Mouse (Mus musculus) hindbrain, embryonic 16.5 days (tissue): Measurements from ENCODE around the gene Gm45021. TPM values are rescaled to one million over a fixed set of nuclear protein-coding genes. Genes with fewer than 3 reads are reported as not detected.

Source experiments
- ATAC-seq: fragments of 200-750 bp; cut with Nextera tagmentation; 2 replicates; pipeline ENCODE4 v1.8.0; 2017; ENCODE audit warnings: moderate TSS enrichment, moderate library complexity
- H3K27ac ChIP-seq: fragments of 300-500 bp; sonication (generic); 2 replicates; pipeline ENCODE4 v1.5.1; 2014; ENCODE audit warnings: low read depth, mild to moderate bottlenecking, control low read depth, low read length, moderate library complexity
- H3K27me3 ChIP-seq: fragments of 300-500 bp; sonication (generic); replicated peaks from 2 replicates; pipeline ENCODE4 v1.6.1; 2014; ENCODE audit warnings: low read length; ENCODE audit not compliant: control insufficient read depth, insufficient read depth
- H3K36me3 ChIP-seq: fragments of 300-500 bp; sonication (generic); 2 replicates; pipeline ENCODE4 v1.6.1; 2014; ENCODE audit warnings: mild to moderate bottlenecking, low read length, moderate library complexity, mixed read lengths; ENCODE audit not compliant: control insufficient read depth, insufficient read depth
- H3K4me1 ChIP-seq: fragments of 300-500 bp; sonication (generic); 2 replicates; pipeline ENCODE4 v1.6.1; 2014; ENCODE audit warnings: low read depth, low read length; ENCODE audit not compliant: control insufficient read depth, insufficient read depth
- H3K4me2 ChIP-seq: fragments of 300-500 bp; sonication (generic); 2 replicates; pipeline ENCODE4 v1.6.1; 2014; ENCODE audit warnings: mild to moderate bottlenecking, low read length, control low read depth, moderate library complexity
- H3K4me3 ChIP-seq: fragments of 300-500 bp; sonication (generic); 2 replicates; pipeline ENCODE4 v1.5.1; 2014; ENCODE audit warnings: mild to moderate bottlenecking, low read length, control low read depth, moderate library complexity
- H3K9ac ChIP-seq: fragments of 300-500 bp; sonication (generic); 2 replicates; pipeline ENCODE4 v1.6.1; 2014; ENCODE audit warnings: low read depth, mild to moderate bottlenecking, control low read depth, low read length, moderate library complexity
- H3K9me3 ChIP-seq: fragments of 300-500 bp; sonication (generic); 2 replicates; pipeline ENCODE4 v1.6.1; 2014; ENCODE audit warnings: mild to moderate bottlenecking, low read length, moderate library complexity; ENCODE audit not compliant: control insufficient read depth
- WGBS: fragments of 180-500 bp; shearing (Covaris S2); extraction: QIAGEN DNeasy Blood & Tissue Kit; methylation state at CpG from one replicate; pipeline ENCODE4 v1.1.7; 2014; 5-methylcytosine and 5-hydroxymethylcytosine counted together
- polyA plus RNA-seq: library from polyadenylated mRNA; unstranded; fragments of >200 nt; fragmentation: Nextera tagmentation; extraction: Ambion mirVana; gene quantifications from 2 replicates; pipeline ENCODE4 v1.2.1, GENCODE M21; 2015

Gm45021 gene
- polyA plus RNA-seq, 1 experiment from 2014 or later, result not detected

DNA sequence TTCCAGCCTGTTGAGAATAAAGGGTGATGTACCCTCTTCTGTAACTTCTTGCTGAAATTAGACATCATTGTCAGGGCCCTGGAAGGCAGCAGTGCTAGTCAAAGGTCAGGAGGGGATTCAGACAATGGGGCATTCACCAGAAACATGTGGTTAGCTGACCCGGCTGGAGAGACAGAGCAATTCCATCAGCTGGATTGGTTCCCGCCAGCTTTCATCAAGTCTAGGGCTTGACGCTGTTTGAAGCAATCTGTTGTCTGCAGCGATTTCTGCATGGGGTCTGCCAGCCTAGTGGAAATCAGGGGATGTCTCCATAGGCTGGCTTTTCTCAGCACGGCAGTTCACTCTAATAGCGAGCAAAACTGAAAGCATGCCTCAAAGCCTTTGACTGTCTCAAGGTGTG lies 47.1 kb downstream of the Gm45021 start:
- Histone ChIP-seq H3K27me3 (no peaks in the 10 kb centered on the region), H3K9me3 (no peaks in the 10 kb centered on the region), H3K9ac (no peak overlapping the region), H3K4me2 (no peak overlapping the region), H3K4me3 (no peak overlapping the region), H3K27ac (no peak overlapping the region), H3K4me1 (no peaks in the 10 kb centered on the region), H3K36me3 (no peaks in the 10 kb centered on the region)
- ATAC-seq, result no peak
- WGBS, result 32% methylated on average over 6 of the region's 6 CpGs

- Histone ChIP-seq H3K4me3 (no peak overlapping the region), H3K27me3 (no peaks in the 10 kb centered on the region), H3K9ac (no peak overlapping the region), H3K4me2 (no peak overlapping the region), H3K9me3 (no peaks in the 10 kb centered on the region), H3K4me1 (no peaks in the 10 kb centered on the region), H3K36me3 (no peaks in the 10 kb centered on the region), H3K27ac (no peak overlapping the region)
- no peak for ATAC-seq
- 56% methylated on average over 6 of the region's 6 CpGs for WGBS
These were observed 48.5 kb downstream of the Gm45021 start for GRCm38 (mm10) chr6:48637811-48638500.

DNA sequence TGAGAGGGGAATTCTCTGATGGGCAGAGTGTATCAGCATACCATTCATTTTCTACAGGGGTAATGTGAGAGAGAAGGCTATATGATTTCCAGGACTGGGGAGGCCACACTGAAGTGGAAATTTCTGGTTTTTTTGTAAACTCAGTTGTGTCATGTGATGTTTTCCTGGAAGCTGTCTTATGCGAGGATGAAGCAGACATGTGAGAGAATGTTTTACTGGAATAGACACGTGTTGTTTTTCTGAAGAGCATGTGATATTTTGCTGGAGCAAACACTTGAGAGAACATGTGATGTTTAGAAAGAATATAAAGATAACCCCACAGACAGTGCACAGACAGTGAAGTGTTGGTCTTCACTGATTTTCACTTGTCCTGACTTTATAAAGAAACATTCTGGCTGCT lies 49.1 kb downstream of the Gm45021 start:
- Histone ChIP-seq H3K4me3 (no peak overlapping the region), H3K27me3 (no peaks in the 10 kb centered on the region), H3K4me2 (no peak overlapping the region), H3K4me1 (no peaks in the 10 kb centered on the region), H3K27ac (no peak overlapping the region), H3K9me3 (no peaks in the 10 kb centered on the region), H3K36me3 (no peaks in the 10 kb centered on the region), H3K9ac (no peak overlapping the region)
- WGBS, result 76% methylated on average over 2 of the region's 2 CpGs
- no peak for ATAC-seq

DNA sequence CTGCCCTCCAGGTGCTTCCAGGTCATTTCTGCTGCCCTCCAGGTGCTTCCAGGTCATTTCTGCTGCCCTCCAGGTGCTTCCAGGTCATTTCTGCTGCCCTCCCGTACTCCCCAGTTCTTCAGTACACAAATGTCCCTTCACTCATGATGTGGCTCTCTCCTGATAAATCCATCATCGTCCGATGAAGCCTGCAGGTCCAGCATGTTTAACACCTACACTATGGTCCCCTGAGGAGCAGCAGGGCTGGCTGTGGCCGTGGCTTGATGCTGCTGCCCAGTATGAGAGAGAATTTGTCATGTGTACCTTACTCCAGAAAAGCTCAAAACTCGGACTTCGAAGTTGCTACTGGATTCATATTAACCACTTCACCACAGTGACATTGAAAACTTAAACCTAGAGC lies 52.0 kb downstream of the Gm45021 start:
- Histone ChIP-seq H3K4me3 (no peak overlapping the region), H3K4me2 (no peak overlapping the region), H3K4me1 (no peaks in the 10 kb centered on the region), H3K9ac (no peak overlapping the region), H3K27me3 (no peaks in the 10 kb centered on the region), H3K36me3 (no peaks in the 10 kb centered on the region), H3K9me3 (no peaks in the 10 kb centered on the region), H3K27ac (no peak overlapping the region)
- 86% methylated on average over 6 of the region's 6 CpGs for WGBS
- no peak for ATAC-seq

DNA sequence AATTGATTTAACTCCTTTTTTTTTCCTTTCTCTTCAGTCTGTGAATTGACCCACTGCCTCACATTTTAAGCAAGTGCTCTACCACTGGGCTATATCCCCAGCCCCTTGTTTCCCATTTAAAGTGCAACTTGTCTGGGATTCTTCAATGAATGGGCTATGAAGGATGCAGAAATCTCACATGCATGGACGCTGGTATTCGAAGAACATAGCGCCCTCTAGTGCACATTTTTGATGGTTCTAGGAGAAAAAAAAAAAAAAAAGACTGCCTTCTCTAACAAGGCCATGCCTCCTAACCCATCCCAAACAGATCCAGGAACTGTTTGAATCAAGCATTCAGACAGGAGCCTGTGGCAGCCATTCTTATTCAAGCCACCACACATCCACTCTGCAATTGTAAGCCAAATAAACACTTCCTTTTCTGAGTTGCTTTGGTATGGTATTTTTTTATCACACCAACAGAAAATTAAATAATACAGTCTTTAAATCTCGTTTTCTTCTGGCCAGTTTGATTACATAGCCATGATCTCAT lies 53.4 kb downstream of the Gm45021 start:
- peak; percentile 45; the same call in 1 of the 2 replicates for ATAC-seq
- Histone ChIP-seq H3K4me2 (no peak overlapping the region), H3K9ac (no peak overlapping the region), H3K4me1 (no peaks in the 10 kb centered on the region), H3K27ac (no peak overlapping the region), H3K27me3 (no peaks in the 10 kb centered on the region), H3K36me3 (no peaks in the 10 kb centered on the region), H3K4me3 (no peak overlapping the region), H3K9me3 (no peaks in the 10 kb centered on the region)
- WGBS, result 21% methylated on average over 4 of the region's 4 CpGs

DNA sequence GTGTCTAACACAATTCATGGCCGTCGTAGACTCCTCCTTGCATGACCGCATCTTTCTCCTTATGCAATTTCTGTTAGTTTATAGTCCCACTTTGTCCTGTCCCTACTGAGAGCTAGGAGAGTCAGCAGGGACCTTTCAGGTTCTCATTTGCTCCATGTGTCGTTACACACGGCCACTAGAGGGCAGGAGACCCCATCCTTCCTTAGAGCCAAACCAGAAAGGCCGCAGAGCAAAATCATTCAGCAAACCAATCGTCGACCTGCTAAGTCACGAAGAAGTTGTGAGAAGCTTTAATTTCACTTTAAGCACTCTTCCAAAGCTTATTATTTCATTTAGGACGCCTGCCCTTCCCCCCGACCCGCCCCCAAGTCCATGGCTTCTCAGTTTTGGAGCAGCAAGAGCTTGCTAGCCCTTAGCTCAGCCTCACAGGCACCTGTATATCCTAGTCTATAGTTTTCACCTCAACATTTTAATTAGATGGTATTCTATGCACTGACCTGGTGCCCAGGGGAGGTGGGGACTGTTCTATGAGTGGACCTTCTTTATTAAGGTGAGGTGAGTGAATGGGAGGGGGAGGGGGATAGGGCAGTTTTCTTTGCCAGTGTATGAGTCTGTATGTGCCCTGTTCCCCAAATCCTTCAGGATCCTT lies 56.4 kb downstream of the Gm45021 start:
- 18% methylated on average over 12 of the region's 12 CpGs for WGBS
- 0 out of 2 replicates have a peak, but pooled peaks have one; percentile 48 for ATAC-seq
- H3K9ac ChIP-seq, result no peak overlapping the region

DNA sequence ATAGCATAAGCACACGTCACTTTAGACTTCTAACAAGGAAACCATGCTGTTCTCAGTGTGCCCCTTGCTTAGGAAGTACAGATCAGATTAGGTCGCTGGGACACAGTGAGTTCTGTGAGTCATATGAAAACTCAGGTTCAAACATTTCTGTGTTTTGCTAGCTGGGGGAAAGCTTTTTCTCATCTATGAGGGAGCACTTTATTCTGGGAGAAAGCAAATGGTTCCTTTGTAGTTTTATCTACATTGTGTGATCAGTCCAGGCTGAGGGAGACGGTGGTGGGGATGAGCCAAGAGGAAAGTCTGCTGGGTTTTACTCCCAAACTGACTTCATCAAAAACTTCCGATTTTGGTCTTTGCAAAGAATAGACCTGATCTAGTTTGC lies 56.9 kb downstream of the Gm45021 start:
- whole genome bisulfite sequencing, result 84% methylated on average over 4 of the region's 4 CpGs
- no peak overlapping the region for H3K9ac ChIP-seq
- no peaks in the 10 kb centered on the region for H3K27me3 ChIP-seq
- no peak for ATAC-seq
- H3K27ac ChIP-seq, result no peak overlapping the region
- no peaks in the 10 kb centered on the region for H3K9me3 ChIP-seq
- H3K4me1 ChIP-seq, result no peaks in the 10 kb centered on the region
- no peak overlapping the region for H3K4me2 ChIP-seq
- no peak overlapping the region for H3K4me3 ChIP-seq
- no peaks in the 10 kb centered on the region for H3K36me3 ChIP-seq

More for the DNA sequence above, 56.4 kb downstream of the Gm45021 start:
- H3K4me2 ChIP-seq, result no peak overlapping the region
- no peaks in the 10 kb centered on the region for H3K27me3 ChIP-seq
- H3K9me3 ChIP-seq, result no peaks in the 10 kb centered on the region
- H3K4me1 ChIP-seq, result no peaks in the 10 kb centered on the region
- no peak overlapping the region for H3K27ac ChIP-seq
- no peaks in the 10 kb centered on the region for H3K36me3 ChIP-seq
- no peak overlapping the region for H3K4me3 ChIP-seq

DNA sequence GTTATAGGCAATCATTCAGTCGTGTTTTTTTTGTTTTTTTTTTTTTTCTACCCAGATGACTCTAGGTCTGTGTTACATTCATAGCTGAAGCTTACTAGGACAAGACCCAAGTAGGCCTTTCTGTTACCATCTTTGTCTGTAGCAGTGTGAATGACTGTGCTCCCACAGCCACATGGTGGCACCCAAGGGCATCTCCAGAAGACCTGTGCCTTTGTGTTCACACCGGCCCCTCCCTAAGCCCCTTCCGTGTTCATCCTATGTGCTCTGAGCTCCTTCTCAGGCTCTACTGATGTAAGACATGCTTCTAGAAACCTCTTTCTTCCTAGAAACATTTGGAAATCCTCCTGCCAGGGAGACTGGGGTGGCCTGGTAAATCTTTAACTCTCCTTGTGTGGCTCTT lies 57.6 kb downstream of the Gm45021 start, which contains the start of gene Gimap8:
TSS of gene Gimap8 (plus strand) at position 240 of the 400 bp plus-strand sequence.
- no peak for ATAC-seq
- 40% methylated on average over 3 of the region's 3 CpGs for WGBS
- no peak within 1 kb of the TSS for H3K27ac ChIP-seq
- no peaks in the 10 kb centered on the region for H3K27me3 ChIP-seq
- no peaks in the 10 kb centered on the region for H3K36me3 ChIP-seq
- no peak within 1 kb of the TSS for H3K4me2 ChIP-seq
- no peak within 1 kb of the TSS for H3K9ac ChIP-seq
- H3K4me3 ChIP-seq, result no peak within 1 kb of the TSS
- H3K9me3 ChIP-seq, result no peaks in the 10 kb centered on the region
- H3K4me1 ChIP-seq, result no peaks in the 10 kb centered on the region

DNA sequence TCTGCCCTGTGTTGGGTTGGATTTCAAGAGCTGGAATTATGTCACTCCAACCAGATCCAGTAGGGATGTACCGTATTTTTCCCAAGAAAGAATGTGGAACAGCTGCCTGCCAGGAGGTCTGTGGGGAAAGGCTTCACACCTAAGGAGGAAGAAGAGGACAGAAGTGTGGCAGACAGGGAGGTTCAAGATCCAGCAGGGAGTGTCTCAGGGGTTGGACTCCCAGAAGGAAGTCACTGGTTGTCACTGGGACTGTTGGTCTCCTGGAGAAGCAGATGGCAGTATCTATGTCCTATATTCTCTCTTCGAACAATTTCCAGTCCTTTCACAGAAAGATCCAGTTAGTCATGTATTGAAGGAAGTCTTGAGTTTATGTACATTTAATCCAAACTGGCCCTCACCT lies 58.2 kb downstream of the Gm45021 start:
- WGBS, result 89% methylated on average over 2 of the region's 2 CpGs
- Histone ChIP-seq H3K4me1 (no peaks in the 10 kb centered on the region), H3K9me3 (no peaks in the 10 kb centered on the region), H3K27me3 (no peaks in the 10 kb centered on the region), H3K9ac (no peak overlapping the region), H3K4me2 (no peak overlapping the region), H3K4me3 (no peak overlapping the region), H3K36me3 (no peaks in the 10 kb centered on the region), H3K27ac (no peak overlapping the region)
- ATAC-seq, result no peak
